Mouse (Mus musculus): ENCODE measurements around the gene Lama5. TPM values are rescaled to one million over a fixed set of nuclear protein-coding genes. Genes with fewer than 3 reads are reported as not detected.
A peak's percentile ranks its signal among the peaks of the same experiment; 100 is the strongest.

Gene Lama5
- polyA plus RNA-seq, 1 experiment from 2014 or later, result 85.3 TPM

- Histone ChIP-seq H3K4me3 (ENCODE audit: low read depth, low read length) (no peak overlapping the region), H3K27ac (ENCODE audit: low read length) (no peak overlapping the region), H3K27me3 (replicated peaks; ENCODE audit: insufficient read depth, low read length) (no peaks in the 10 kb centered on the region), H3K9ac (replicated peaks; ENCODE audit: low read depth) (no peak overlapping the region), H3K9me3 (ENCODE audit: low read length) (no peaks in the 10 kb centered on the region), H3K4me2 (replicated peaks; ENCODE audit: low read depth, low read length) (no peak overlapping the region), H3K36me3 (ENCODE audit: insufficient read depth, low read length) (peaks cover 45% of the 10 kb centered on the region), H3K4me1 (ENCODE audit: insufficient read depth, low read depth, low read length) (no peaks in the 10 kb centered on the region)
- ATAC-seq, result no peak
- TF ChIP-seq EP300 (IDR thresholded peaks at IDR 0.05) (no peak), CTCF (IDR thresholded peaks at IDR 0.05) (no peak)
- WGBS, result 90% methylated on average over 6 of the region's 6 CpGs
- no peak for DNase-seq (ENCODE audit: low spot score)
These were observed 78.3 kb downstream of the Lama5 start for GRCm38 (mm10) chr2:180147379-180147778.

GRCm38 (mm10) chr2:180146091-180146490 is 79.6 kb downstream of the Lama5 start:
- Histone ChIP-seq H3K4me3 (ENCODE audit: low read depth, low read length) (no peak overlapping the region), H3K27ac (ENCODE audit: low read length) (no peak overlapping the region), H3K27me3 (replicated peaks; ENCODE audit: insufficient read depth, low read length) (no peaks in the 10 kb centered on the region), H3K4me1 (ENCODE audit: insufficient read depth, low read depth, low read length) (no peaks in the 10 kb centered on the region), H3K36me3 (ENCODE audit: insufficient read depth, low read length) (peaks cover 42% of the 10 kb centered on the region), H3K4me2 (replicated peaks; ENCODE audit: low read depth, low read length) (no peak overlapping the region), H3K9me3 (ENCODE audit: low read length) (no peaks in the 10 kb centered on the region), H3K9ac (replicated peaks; ENCODE audit: low read depth) (no peak overlapping the region)
- TF ChIP-seq CTCF (IDR thresholded peaks at IDR 0.05) (no peak), EP300 (IDR thresholded peaks at IDR 0.05) (no peak)
- no peak for ATAC-seq
- 83% methylated on average over 2 of the region's 2 CpGs for WGBS
- DNase-seq (ENCODE audit: low spot score), result no peak

- TF ChIP-seq CTCF (IDR thresholded peaks at IDR 0.05) (no peak), EP300 (IDR thresholded peaks at IDR 0.05) (no peak)
- no peaks in the 10 kb centered on the region for H3K36me3 ChIP-seq (ENCODE audit: insufficient read depth, low read length)
- WGBS, result 58% methylated on average over 5 of the region's 5 CpGs
- H3K27ac ChIP-seq (ENCODE audit: low read length), result no peak overlapping the region
- H3K9me3 ChIP-seq (ENCODE audit: low read length), result no peaks in the 10 kb centered on the region
- no peaks in the 10 kb centered on the region for H3K27me3 ChIP-seq (replicated peaks; ENCODE audit: insufficient read depth, low read length)
- ATAC-seq (no peak), DNase-seq (ENCODE audit: low spot score) (no peak)
- H3K4me2 ChIP-seq (replicated peaks; ENCODE audit: low read depth, low read length), result no peak overlapping the region
- H3K9ac ChIP-seq (replicated peaks; ENCODE audit: low read depth), result no peak overlapping the region
- no peak overlapping the region for H3K4me3 ChIP-seq (ENCODE audit: low read depth, low read length)
- no peaks in the 10 kb centered on the region for H3K4me1 ChIP-seq (ENCODE audit: insufficient read depth, low read depth, low read length)
These were observed 90.2 kb downstream of the Lama5 start for GRCm38 (mm10) chr2:180135414-180135813.

GRCm38 (mm10) chr2:180133911-180134310 is 91.7 kb downstream of the Lama5 start:
- Histone ChIP-seq H3K27me3 (replicated peaks; ENCODE audit: insufficient read depth, low read length) (no peaks in the 10 kb centered on the region), H3K4me3 (ENCODE audit: low read depth, low read length) (no peak overlapping the region), H3K4me1 (ENCODE audit: insufficient read depth, low read depth, low read length) (no peaks in the 10 kb centered on the region), H3K4me2 (replicated peaks; ENCODE audit: low read depth, low read length) (no peak overlapping the region), H3K27ac (ENCODE audit: low read length) (no peak overlapping the region), H3K9ac (replicated peaks; ENCODE audit: low read depth) (no peak overlapping the region), H3K36me3 (ENCODE audit: insufficient read depth, low read length) (no peaks in the 10 kb centered on the region), H3K9me3 (ENCODE audit: low read length) (no peaks in the 10 kb centered on the region)
- ATAC-seq, result no peak
- DNase-seq (ENCODE audit: low spot score), result no peak
- no peak for TF ChIP-seq CTCF (IDR thresholded peaks at IDR 0.05)
- TF ChIP-seq EP300 (IDR thresholded peaks at IDR 0.05), result no peak
- WGBS, result 76% methylated on average over 3 of the region's 3 CpGs

GRCm38 (mm10) chr2:180133231-180133630 is 92.4 kb downstream of the Lama5 start:
- DNase-seq (ENCODE audit: low spot score) (no peak), ATAC-seq (no peak)
- Histone ChIP-seq H3K27ac (ENCODE audit: low read length) (no peak overlapping the region), H3K9me3 (ENCODE audit: low read length) (no peaks in the 10 kb centered on the region), H3K4me1 (ENCODE audit: insufficient read depth, low read depth, low read length) (peaks cover 1% of the 10 kb centered on the region; the same call in 1 of the 2 replicates), H3K9ac (replicated peaks; ENCODE audit: low read depth) (no peak overlapping the region), H3K4me2 (replicated peaks; ENCODE audit: low read depth, low read length) (no peak overlapping the region), H3K4me3 (ENCODE audit: low read depth, low read length) (no peak overlapping the region), H3K36me3 (ENCODE audit: insufficient read depth, low read length) (no peaks in the 10 kb centered on the region), H3K27me3 (replicated peaks; ENCODE audit: insufficient read depth, low read length) (no peaks in the 10 kb centered on the region)
- 92% methylated on average over 4 of the region's 4 CpGs for WGBS
- TF ChIP-seq EP300 (IDR thresholded peaks at IDR 0.05) (no peak), CTCF (IDR thresholded peaks at IDR 0.05) (no peak)

GRCm38 (mm10) chr2:180127675-180128074 is 98.0 kb downstream of the Lama5 start:
- Histone ChIP-seq H3K9me3 (ENCODE audit: low read length) (no peaks in the 10 kb centered on the region), H3K4me1 (ENCODE audit: insufficient read depth, low read depth, low read length) (peaks cover 24% of the 10 kb centered on the region; the same call in 1 of the 2 replicates), H3K27me3 (replicated peaks; ENCODE audit: insufficient read depth, low read length) (no peaks in the 10 kb centered on the region), H3K27ac (ENCODE audit: low read length) (no peak overlapping the region), H3K36me3 (ENCODE audit: insufficient read depth, low read length) (no peaks in the 10 kb centered on the region), H3K4me3 (ENCODE audit: low read depth, low read length) (no peak overlapping the region), H3K4me2 (replicated peaks; ENCODE audit: low read depth, low read length) (no peak overlapping the region), H3K9ac (replicated peaks; ENCODE audit: low read depth) (no peak overlapping the region)
- WGBS, result 13% methylated on average over 1 of the region's 1 CpGs
- ATAC-seq (no peak), DNase-seq (ENCODE audit: low spot score) (peak; percentile 55)
- TF ChIP-seq CTCF (IDR thresholded peaks at IDR 0.05) (no peak), EP300 (IDR thresholded peaks at IDR 0.05) (no peak)

Small RNA genes within 50 kb of the gene (microRNA-seq; reads per million reads assigned to microRNA genes)
- gene Mir3091 (not detected), gene Mir7005 (not detected)

Other genes with a start within 250 kb of the Lama5 start
- gene Taf4, start 249.2 kb downstream of the Lama5 start, polyA plus RNA-seq (2015; fragmentation: Nextera tagmentation; extraction: Ambion mirVana), result 2.8 and 3.5 TPM in 2 replicates
- 6.5 and 7.0 TPM in 2 replicates for gene Lsm14b, start 200.9 kb downstream of the Lama5 start, polyA plus RNA-seq (2015; fragmentation: Nextera tagmentation; extraction: Ambion mirVana)
- gene Psma7, start 183.4 kb downstream of the Lama5 start, polyA plus RNA-seq (2015; fragmentation: Nextera tagmentation; extraction: Ambion mirVana), result 334 and 385 TPM in 2 replicates
- 2.0 and 2.4 TPM in 2 replicates for gene Ss18l1, start 183.3 kb downstream of the Lama5 start, polyA plus RNA-seq (2015; fragmentation: Nextera tagmentation; extraction: Ambion mirVana)
- gene Mtg2, start 155.3 kb downstream of the Lama5 start, polyA plus RNA-seq (2015; fragmentation: Nextera tagmentation; extraction: Ambion mirVana), result 18.7 and 18.9 TPM in 2 replicates
- gene Hrh3, start 121.4 kb downstream of the Lama5 start, polyA plus RNA-seq (2015; fragmentation: Nextera tagmentation; extraction: Ambion mirVana), result 0.14 TPM in 1 of 2 replicates, not detected in the other
- gene Osbpl2, start 106.6 kb downstream of the Lama5 start, polyA plus RNA-seq (2015; fragmentation: Nextera tagmentation; extraction: Ambion mirVana), result 35.3 and 36.1 TPM in 2 replicates
- 119 and 136 TPM in 2 replicates for gene Adrm1, start 54.4 kb downstream of the Lama5 start, polyA plus RNA-seq (2015; fragmentation: Nextera tagmentation; extraction: Ambion mirVana)
- 418 and 453 TPM in 2 replicates for gene Rps21, start 31.5 kb upstream of the Lama5 start, polyA plus RNA-seq (2015; fragmentation: Nextera tagmentation; extraction: Ambion mirVana)
- 15.5 and 16.1 TPM in 2 replicates for gene Cables2, start 47.6 kb upstream of the Lama5 start, polyA plus RNA-seq (2015; fragmentation: Nextera tagmentation; extraction: Ambion mirVana)
- gene Rbbp8nl, start 64.0 kb upstream of the Lama5 start, polyA plus RNA-seq (2015; fragmentation: Nextera tagmentation; extraction: Ambion mirVana), result 0.20 and 0.46 TPM in 2 replicates
- 10.4 and 11.4 TPM in 2 replicates for gene Gata5, start 108.8 kb upstream of the Lama5 start, polyA plus RNA-seq (2015; fragmentation: Nextera tagmentation; extraction: Ambion mirVana)
- gene Slco4a1, start 230.4 kb upstream of the Lama5 start, polyA plus RNA-seq (2015; fragmentation: Nextera tagmentation; extraction: Ambion mirVana), result 0.20 and 0.21 TPM in 2 replicates